Mouse (Mus musculus): ENCODE data around the gene Nceh1. TPM values are rescaled to one million over a fixed set of nuclear protein-coding genes. Genes with fewer than 3 reads are reported as not detected.

Nceh1 gene
- 4.0 and 4.3 TPM in 2 replicates for polyA plus RNA-seq (2016; fragmentation: Nextera tagmentation; extraction: Ambion mirVana)

DNA sequence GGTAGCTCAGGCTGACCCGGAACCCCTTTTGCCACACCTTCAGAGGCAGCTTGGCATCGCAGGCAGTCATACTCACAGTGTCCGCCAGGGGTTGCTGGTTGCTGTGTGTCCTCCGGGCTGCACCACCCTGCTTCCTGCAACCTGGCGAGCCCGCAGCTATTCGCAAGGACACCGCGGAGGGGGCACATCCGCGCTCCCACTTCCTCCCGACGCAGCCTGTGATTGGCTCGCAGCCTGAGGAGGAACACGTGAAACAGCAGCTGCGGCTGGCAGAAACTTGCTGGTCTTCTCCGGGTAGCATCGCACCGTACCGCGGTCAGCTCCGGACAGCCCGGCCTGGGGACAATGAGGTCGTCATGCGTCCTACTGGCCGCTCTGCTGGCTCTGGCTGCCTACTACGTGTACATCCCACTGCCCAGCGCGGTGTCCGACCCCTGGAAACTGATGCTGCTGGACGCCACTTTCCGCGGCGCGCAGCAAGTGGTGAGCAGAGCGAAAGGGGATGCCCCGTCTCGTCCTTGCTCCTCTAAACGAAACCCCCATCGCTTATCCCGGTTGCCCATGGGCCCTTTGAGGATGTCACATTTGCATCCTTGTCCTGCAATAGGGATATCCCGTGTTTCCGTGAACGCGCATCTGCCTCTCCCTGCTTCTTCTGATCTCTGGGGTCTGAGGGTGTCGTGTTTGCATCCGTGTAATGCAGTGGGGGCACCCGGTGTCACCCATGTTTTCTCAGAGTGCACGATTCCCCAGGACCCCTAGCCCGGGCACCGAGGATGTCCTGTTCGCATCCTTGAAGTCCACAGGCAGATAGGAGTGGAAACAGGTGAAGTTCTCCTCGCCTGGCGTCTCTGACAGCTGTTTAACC is at the start of gene Nceh1:
Gene Nceh1, plus strand, starts transcription at position 233 of the 868 bp plus-strand sequence.
- ATAC-seq (ENCODE audit: insufficient number of reproducible peaks, insufficient read depth, low FRiP score, low TSS enrichment) = peak; percentile 97
- H3K36me3 ChIP-seq = no peaks in the 10 kb centered on the region
- H3K9me3 ChIP-seq = no peaks in the 10 kb centered on the region
- H3K4me1 ChIP-seq = peaks cover 5% of the 10 kb centered on the region; the same call in 1 of the 2 replicates
- under 1% methylated on average over 54 of the region's 54 CpGs for WGBS
- H3K9ac ChIP-seq = peak within 1 kb of the TSS; percentile 60
- no peaks in the 10 kb centered on the region for H3K27me3 ChIP-seq
- H3K4me2 ChIP-seq (replicated peaks) = peak within 1 kb of the TSS; percentile 93
- H3K27ac ChIP-seq = no peak within 1 kb of the TSS
- peak within 1 kb of the TSS; percentile 68 for H3K4me3 ChIP-seq

- Histone ChIP-seq H3K4me1 (no peaks in the 10 kb centered on the region), H3K36me3 (peaks cover 68% of the 10 kb centered on the region), H3K9ac (no peak overlapping the region), H3K4me2 (replicated peaks) (no peak overlapping the region), H3K27me3 (no peaks in the 10 kb centered on the region), H3K4me3 (no peak overlapping the region), H3K9me3 (no peaks in the 10 kb centered on the region), H3K27ac (no peak overlapping the region)
- WGBS = 87% methylated on average over 8 of the region's 8 CpGs
- ATAC-seq (ENCODE audit: insufficient number of reproducible peaks, insufficient read depth, low FRiP score, low TSS enrichment) = no peak
Observed at GRCm38 (mm10) chr3:27140101-27140500, 42.7 kb upstream of the Nceh1 start.

DNA sequence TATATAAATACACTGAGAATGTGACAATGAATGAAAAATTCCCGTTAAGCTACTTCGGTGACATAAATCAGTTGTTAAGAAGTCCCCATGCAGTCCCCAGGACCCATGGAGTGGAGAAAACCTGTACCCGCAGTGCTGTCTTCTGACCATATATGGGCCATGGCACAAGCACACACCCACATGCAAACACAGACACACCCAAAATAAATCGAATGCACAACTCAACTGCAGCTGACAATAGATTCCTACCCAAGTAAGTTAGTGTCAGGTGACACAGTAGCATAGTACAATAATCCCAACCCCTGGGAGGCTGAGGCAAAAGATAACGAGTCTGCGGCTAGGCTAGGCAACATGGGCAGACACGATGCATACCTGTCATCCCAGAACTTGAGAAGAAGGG is 39.2 kb upstream of the Nceh1 start:
- no peak for ATAC-seq (ENCODE audit: insufficient number of reproducible peaks, insufficient read depth, low FRiP score, low TSS enrichment)
- H3K4me3 ChIP-seq = no peak overlapping the region
- no peaks in the 10 kb centered on the region for H3K9me3 ChIP-seq
- H3K4me1 ChIP-seq = no peaks in the 10 kb centered on the region
- H3K36me3 ChIP-seq = peaks cover 53% of the 10 kb centered on the region
- H3K27ac ChIP-seq = no peak overlapping the region
- no peak overlapping the region for H3K9ac ChIP-seq
- no peaks in the 10 kb centered on the region for H3K27me3 ChIP-seq
- no peak overlapping the region for H3K4me2 ChIP-seq (replicated peaks)
- 91% methylated on average over 7 of the region's 7 CpGs for WGBS

GRCm38 (mm10) chr3:27145733-27146132 is 37.0 kb upstream of the Nceh1 start:
- Histone ChIP-seq H3K4me2 (replicated peaks) (no peak overlapping the region), H3K4me1 (no peaks in the 10 kb centered on the region), H3K9ac (no peak overlapping the region), H3K27me3 (no peaks in the 10 kb centered on the region), H3K9me3 (no peaks in the 10 kb centered on the region), H3K36me3 (peaks cover 45% of the 10 kb centered on the region), H3K4me3 (no peak overlapping the region), H3K27ac (no peak overlapping the region)
- 90% methylated on average over 7 of the region's 7 CpGs for WGBS
- ATAC-seq (ENCODE audit: insufficient number of reproducible peaks, insufficient read depth, low FRiP score, low TSS enrichment) = no peak

DNA sequence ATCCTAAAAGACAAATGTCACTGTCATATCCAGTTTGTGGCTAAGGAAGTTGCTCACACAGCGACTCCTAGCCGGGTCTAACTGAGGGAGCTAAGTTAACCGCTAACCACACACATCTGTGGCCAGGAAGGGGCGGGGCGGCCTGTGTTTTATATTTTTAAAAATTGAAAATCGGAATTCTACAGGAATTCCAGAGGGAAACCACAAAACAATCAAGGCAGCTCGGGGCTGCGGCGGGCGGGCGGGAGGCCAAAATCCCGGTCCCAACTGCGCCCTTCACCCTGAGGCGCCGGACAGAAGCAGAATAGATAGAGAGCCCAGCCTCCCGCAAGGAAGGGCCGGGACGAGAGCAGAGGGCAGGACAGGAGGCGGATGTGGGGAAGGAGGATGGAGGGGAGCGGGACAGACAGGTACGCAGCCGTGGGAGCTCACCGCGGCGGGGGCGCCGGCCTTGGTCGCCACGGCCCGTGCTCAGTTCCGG is 29.5 kb upstream of the Nceh1 start:
- H3K27me3 ChIP-seq = no peaks in the 10 kb centered on the region
- peak; percentile 69 for ATAC-seq (ENCODE audit: insufficient number of reproducible peaks, insufficient read depth, low FRiP score, low TSS enrichment)

GRCm38 (mm10) chr3:27153701-27154209 is 29.0 kb upstream of the Nceh1 start, which contains the start of gene Ect2:
Ect2 (minus strand) TSS chr3:27153878.
- under 1% methylated on average over 37 of the region's 37 CpGs for WGBS
- Histone ChIP-seq H3K27ac (peak within 1 kb of the TSS; percentile 86), H3K36me3 (peaks cover 9% of the 10 kb centered on the region), H3K9me3 (no peaks in the 10 kb centered on the region), H3K4me1 (peaks cover 24% of the 10 kb centered on the region), H3K27me3 (no peaks in the 10 kb centered on the region), H3K4me3 (peak within 1 kb of the TSS; percentile 87), H3K9ac (peak within 1 kb of the TSS; percentile 79), H3K4me2 (replicated peaks) (peak within 1 kb of the TSS; percentile 58)
- peak; percentile 98 for ATAC-seq (ENCODE audit: insufficient number of reproducible peaks, insufficient read depth, low FRiP score, low TSS enrichment)

More for the DNA sequence above, 29.5 kb upstream of the Nceh1 start:
- under 1% methylated on average over 31 of the region's 31 CpGs for WGBS
- H3K27ac ChIP-seq = peak overlapping the region; percentile 86
- peak overlapping the region; percentile 79 for H3K9ac ChIP-seq
- H3K9me3 ChIP-seq = no peaks in the 10 kb centered on the region
- peaks cover 24% of the 10 kb centered on the region for H3K4me1 ChIP-seq
- peak overlapping the region; percentile 87 for H3K4me3 ChIP-seq
- H3K4me2 ChIP-seq (replicated peaks) = peak overlapping the region; percentile 58
- H3K36me3 ChIP-seq = peaks cover 10% of the 10 kb centered on the region

DNA sequence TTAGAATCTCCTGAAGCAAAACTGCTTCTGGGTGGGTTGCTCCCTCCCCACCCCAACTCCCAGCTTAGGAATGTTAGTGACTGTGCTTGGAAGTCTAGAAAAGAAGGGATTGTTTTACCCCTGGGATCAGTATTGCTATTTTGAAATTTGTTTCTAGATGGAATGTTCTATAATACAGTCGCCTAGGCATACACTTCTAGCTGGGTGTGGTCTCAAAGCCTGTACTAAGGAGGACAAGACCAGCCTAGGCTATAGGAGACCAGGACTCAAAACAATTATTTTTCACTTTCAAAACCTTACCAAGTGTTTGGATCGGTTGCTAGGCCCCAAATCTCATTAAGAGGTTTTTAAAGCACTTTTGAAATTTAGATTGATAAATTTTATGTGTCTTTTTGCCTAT is 28.5 kb upstream of the Nceh1 start:
- Histone ChIP-seq H3K4me1 (peaks cover 24% of the 10 kb centered on the region), H3K27ac (peak overlapping the region; percentile 67; the same call in 1 of the 2 replicates), H3K4me2 (replicated peaks) (peak overlapping the region; percentile 39), H3K36me3 (peaks cover 9% of the 10 kb centered on the region), H3K9me3 (no peaks in the 10 kb centered on the region), H3K4me3 (peak overlapping the region; percentile 87), H3K9ac (no peak overlapping the region), H3K27me3 (no peaks in the 10 kb centered on the region)
- ATAC-seq (ENCODE audit: insufficient number of reproducible peaks, insufficient read depth, low FRiP score, low TSS enrichment) = no peak
- 61% methylated on average over 2 of the region's 2 CpGs for WGBS

DNA sequence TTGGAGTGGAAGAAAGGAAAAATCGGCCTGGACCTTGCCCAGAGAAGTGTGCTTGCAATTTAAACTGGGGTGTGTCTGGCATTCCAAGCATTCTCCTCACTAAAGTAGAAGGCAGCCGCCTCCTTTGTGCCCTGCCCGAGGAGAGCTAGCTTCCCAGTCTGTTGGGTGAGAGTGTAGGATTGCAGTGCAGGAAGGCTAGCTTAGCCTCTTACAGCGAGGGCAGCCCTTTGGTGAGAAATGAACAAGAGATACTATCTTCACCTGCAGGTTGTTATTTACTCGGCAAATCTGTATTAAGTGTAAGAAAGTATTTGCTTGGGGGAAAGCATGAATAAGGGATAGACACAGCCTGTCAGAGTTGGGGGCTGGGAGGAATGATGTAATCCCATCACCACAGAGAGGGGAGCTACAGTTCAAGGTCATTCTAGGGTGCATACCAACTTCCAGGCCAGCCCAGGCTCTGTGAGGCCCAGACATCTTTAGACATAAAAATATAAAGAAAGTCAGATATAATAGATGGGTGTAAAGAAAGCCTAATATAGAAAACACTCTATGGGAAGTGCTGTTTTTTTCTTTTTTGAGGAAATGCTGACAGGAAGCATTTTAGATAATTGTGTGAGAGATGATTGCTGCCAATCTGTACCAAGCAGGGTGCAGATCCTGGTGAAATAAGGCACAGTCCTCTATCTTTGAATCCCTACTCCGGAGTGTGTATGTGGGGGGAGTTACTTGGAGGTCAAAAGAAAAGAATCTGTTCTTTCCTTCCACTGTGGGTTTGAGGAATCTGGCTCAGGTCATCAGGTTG is 27.5 kb upstream of the Nceh1 start:
- no peak for ATAC-seq (ENCODE audit: insufficient number of reproducible peaks, insufficient read depth, low FRiP score, low TSS enrichment)
- H3K27ac ChIP-seq = peak overlapping the region; percentile 67
- no peaks in the 10 kb centered on the region for H3K27me3 ChIP-seq
- peaks cover 24% of the 10 kb centered on the region for H3K4me1 ChIP-seq
- H3K9me3 ChIP-seq = no peaks in the 10 kb centered on the region
- H3K4me3 ChIP-seq = no peak overlapping the region
- H3K4me2 ChIP-seq (replicated peaks) = no peak overlapping the region
- H3K9ac ChIP-seq = no peak overlapping the region
- peaks cover under 1% of the 10 kb centered on the region; the same call in 1 of the 2 replicates for H3K36me3 ChIP-seq
- 15% methylated on average over 6 of the region's 6 CpGs for WGBS

- 66% methylated on average over 9 of the region's 9 CpGs for WGBS
- no peak overlapping the region for H3K4me3 ChIP-seq
- no peaks in the 10 kb centered on the region for H3K36me3 ChIP-seq
- H3K9ac ChIP-seq = no peak overlapping the region
- H3K4me1 ChIP-seq = peaks cover 24% of the 10 kb centered on the region
- ATAC-seq (ENCODE audit: insufficient number of reproducible peaks, insufficient read depth, low FRiP score, low TSS enrichment) = no peak
- 0 out of 2 replicates have a peak overlapping the region, but pooled peaks have one; percentile 67 for H3K27ac ChIP-seq
- H3K27me3 ChIP-seq = no peaks in the 10 kb centered on the region
- no peaks in the 10 kb centered on the region for H3K9me3 ChIP-seq
- no peak overlapping the region for H3K4me2 ChIP-seq (replicated peaks)
Observed at GRCm38 (mm10) chr3:27155856-27156593, 26.7 kb upstream of the Nceh1 start.

GRCm38 (mm10) chr3:27156594-27156949 is 26.2 kb upstream of the Nceh1 start:
- H3K27ac ChIP-seq = no peak overlapping the region
- no peak overlapping the region for H3K4me2 ChIP-seq (replicated peaks)

GRCm38 (mm10) chr3:27158910-27159309 is 23.9 kb upstream of the Nceh1 start:
- Histone ChIP-seq H3K36me3 (no peaks in the 10 kb centered on the region), H3K4me3 (no peak overlapping the region), H3K9me3 (no peaks in the 10 kb centered on the region), H3K27me3 (no peaks in the 10 kb centered on the region), H3K27ac (no peak overlapping the region), H3K9ac (no peak overlapping the region), H3K4me1 (peaks cover 7% of the 10 kb centered on the region), H3K4me2 (replicated peaks) (no peak overlapping the region)
- WGBS = 40% methylated on average over 4 of the region's 4 CpGs
- ATAC-seq (ENCODE audit: insufficient number of reproducible peaks, insufficient read depth, low FRiP score, low TSS enrichment) = no peak

More at GRCm38 (mm10) chr3:27156594-27156949, 26.2 kb upstream of the Nceh1 start:
- no peak for ATAC-seq (ENCODE audit: insufficient number of reproducible peaks, insufficient read depth, low FRiP score, low TSS enrichment)
- H3K9me3 ChIP-seq = no peaks in the 10 kb centered on the region
- H3K9ac ChIP-seq = no peak overlapping the region
- H3K36me3 ChIP-seq = no peaks in the 10 kb centered on the region
- 56% methylated on average over 3 of the region's 3 CpGs for WGBS
- no peaks in the 10 kb centered on the region for H3K27me3 ChIP-seq
- H3K4me1 ChIP-seq = peaks cover 20% of the 10 kb centered on the region
- H3K4me3 ChIP-seq = no peak overlapping the region

All from embryonic facial prominence, embryonic 12.5 days (tissue).